Mouse (Mus musculus) lung, embryonic 14.5 days (tissue): ENCODE data around the gene Casp9. TPM values are rescaled to one million over a fixed set of nuclear protein-coding genes. Genes with fewer than 3 reads are reported as not detected.

Experiments
- ATAC-seq: fragments of 200-750 bp; cut with Nextera tagmentation; 2 replicates; pipeline ENCODE4 v1.8.0; 2017; ENCODE audit warnings: mild to moderate bottlenecking, moderate TSS enrichment, moderate library complexity; ENCODE audit not compliant: insufficient read depth
- DNase-seq: peaks from one replicate; pipeline ENCODE4 v3.0.0-alpha.2; 2015
- H3K27ac ChIP-seq: fragments of 300-500 bp; sonication (generic); 2 replicates; pipeline ENCODE4 v1.5.1; 2014; ENCODE audit warnings: low read depth, mild to moderate bottlenecking, moderate library complexity
- H3K27me3 ChIP-seq: fragments of 300-500 bp; sonication (generic); 2 replicates; pipeline ENCODE4 v1.6.1; 2014; ENCODE audit warnings: low read length, control low read depth; ENCODE audit not compliant: insufficient read depth
- H3K36me3 ChIP-seq: fragments of 300-500 bp; sonication (generic); 2 replicates; pipeline ENCODE4 v1.6.1; 2014; ENCODE audit warnings: control low read depth; ENCODE audit not compliant: insufficient read depth
- H3K4me1 ChIP-seq: fragments of 300-500 bp; sonication (generic); 2 replicates; pipeline ENCODE4 v1.6.1; 2014; ENCODE audit warnings: antibody characterized with exemption, control low read depth; ENCODE audit not compliant: insufficient read depth
- H3K4me2 ChIP-seq: fragments of 300-500 bp; sonication (generic); 2 replicates; pipeline ENCODE4 v1.6.1; 2014; ENCODE audit warnings: mild to moderate bottlenecking
- H3K4me3 ChIP-seq: fragments of 300-500 bp; sonication (generic); 2 replicates; pipeline ENCODE4 v1.5.1; 2014; ENCODE audit warnings: low read depth, low read length
- H3K9ac ChIP-seq: fragments of 300-500 bp; sonication (generic); 2 replicates; pipeline ENCODE4 v1.6.1; 2014
- H3K9me3 ChIP-seq: fragments of 300-500 bp; sonication (generic); 2 replicates; pipeline ENCODE4 v1.6.1; 2016; ENCODE audit warnings: low read depth, low read length, control low read depth
- CTCF ChIP-seq: IDR thresholded peaks from 2 replicates; pipeline ENCODE4 v1.5.1; 2016; ENCODE audit warnings: antibody characterized with exemption, low read depth
- WGBS: fragments of 180-500 bp; shearing (Covaris S2); extraction: QIAGEN DNeasy Blood & Tissue Kit; methylation state at CpG from one replicate; pipeline ENCODE4 v1.1.7; 2014; 5-methylcytosine and 5-hydroxymethylcytosine counted together
- polyA plus RNA-seq: library from polyadenylated mRNA; unstranded; fragments of >200 nt; fragmentation: Nextera tagmentation; extraction: Ambion mirVana; gene quantifications from 2 replicates; pipeline ENCODE4 v1.2.1, GENCODE M21; 2014

Casp9 gene
- polyA plus RNA-seq, 1 experiment from 2014 or later: 22.3 TPM

DNA sequence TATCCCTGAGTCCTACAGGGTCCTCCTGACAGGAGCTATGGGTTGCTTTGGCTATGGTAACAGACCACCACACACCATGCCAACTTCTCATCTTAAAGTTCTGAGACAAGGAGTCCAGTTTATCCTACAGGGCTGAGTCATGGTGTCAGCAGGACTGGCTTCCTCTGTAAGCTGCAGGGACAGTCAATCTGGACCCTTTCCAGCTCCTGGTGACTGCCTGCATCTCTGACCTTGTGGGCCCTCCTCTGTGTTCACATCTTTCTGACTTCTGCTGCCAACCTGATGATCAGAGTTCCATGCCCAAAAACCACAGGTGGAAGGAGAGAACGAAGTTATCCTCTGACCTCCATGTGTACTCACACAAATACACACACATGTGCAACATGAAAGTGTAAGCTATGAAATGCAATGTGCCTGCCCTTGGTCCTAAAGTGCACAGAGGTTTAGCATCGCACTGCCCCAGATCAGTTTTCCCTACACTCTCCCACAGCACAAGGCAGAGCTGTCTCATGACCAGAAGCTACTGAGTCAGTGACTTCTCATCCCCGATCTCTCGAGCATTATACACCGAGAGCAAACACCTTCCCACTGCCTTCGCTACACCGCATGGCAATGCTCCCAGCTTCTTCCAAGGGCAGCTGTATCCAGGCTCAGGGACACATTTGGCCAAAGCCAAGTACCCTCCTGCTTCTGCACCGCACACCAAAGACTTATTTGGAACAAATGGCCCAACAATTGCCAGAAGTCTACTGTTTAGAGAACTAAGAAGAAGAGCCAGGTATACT lies 12.0 kb upstream of the Casp9 start:
- ATAC-seq: no peak
- H3K4me1 ChIP-seq: no peaks in the 10 kb centered on the region
- peaks cover 77% of the 10 kb centered on the region for H3K36me3 ChIP-seq
- H3K4me3 ChIP-seq: no peak overlapping the region
- H3K27me3 ChIP-seq: no peaks in the 10 kb centered on the region
- H3K9ac ChIP-seq: no peak overlapping the region
- H3K4me2 ChIP-seq: no peak overlapping the region
- no peaks in the 10 kb centered on the region for H3K9me3 ChIP-seq
- WGBS: 95% methylated on average over 8 of the region's 8 CpGs
- no peak overlapping the region for H3K27ac ChIP-seq
- TF ChIP-seq CTCF: no peak
- DNase-seq: no peak

DNA sequence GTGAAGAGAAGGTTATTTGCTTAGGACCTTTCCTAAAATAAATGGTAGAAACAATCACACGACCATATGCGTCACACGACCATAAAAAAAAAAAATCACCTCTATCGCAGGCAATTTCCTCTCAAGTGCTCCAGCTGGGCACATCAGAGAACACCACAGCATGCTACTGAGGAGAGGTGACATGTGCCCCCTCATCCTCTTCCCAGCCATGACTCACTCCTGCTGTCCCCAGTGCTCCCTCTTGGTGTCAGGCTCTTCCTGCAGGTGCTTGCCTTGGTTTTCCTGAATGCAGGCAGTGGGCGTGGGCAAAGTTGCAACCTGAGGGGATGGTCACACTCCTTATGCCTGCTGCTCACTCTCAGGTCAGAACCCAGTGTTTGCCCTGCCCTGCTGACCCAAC lies 8.6 kb upstream of the Casp9 start:
- Histone ChIP-seq H3K4me2 (no peak overlapping the region), H3K4me1 (no peaks in the 10 kb centered on the region), H3K27me3 (no peaks in the 10 kb centered on the region), H3K9me3 (no peaks in the 10 kb centered on the region), H3K4me3 (no peak overlapping the region), H3K9ac (no peak overlapping the region), H3K36me3 (peaks cover 52% of the 10 kb centered on the region), H3K27ac (no peak overlapping the region)
- DNase-seq: no peak
- ATAC-seq: no peak
- 0 out of 2 replicates have a peak, but pooled peaks have one; percentile 4 for TF ChIP-seq CTCF
- 74% methylated on average over 5 of the region's 5 CpGs for WGBS

DNA sequence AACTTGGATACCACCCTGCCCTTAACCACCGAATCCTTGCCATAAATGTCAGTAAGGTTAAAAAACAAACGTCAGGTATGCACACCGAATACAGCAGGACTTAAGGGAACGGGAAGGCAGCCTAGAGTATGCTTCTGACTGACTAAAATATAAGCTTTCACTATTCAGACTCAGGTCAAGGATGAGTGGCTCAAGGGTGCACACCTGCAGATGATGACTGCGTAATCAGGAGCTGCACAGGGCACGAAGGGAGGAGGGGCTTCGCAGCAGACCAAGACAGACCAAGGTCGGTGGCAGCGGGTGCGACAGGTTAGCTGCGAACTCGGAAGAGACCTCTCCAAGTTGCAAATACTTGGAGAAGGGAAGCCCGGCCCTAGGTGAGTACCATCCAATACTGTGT lies 7.3 kb upstream of the Casp9 start:
- peaks cover 39% of the 10 kb centered on the region for H3K36me3 ChIP-seq
- 72% methylated on average over 13 of the region's 13 CpGs for WGBS

DNA sequence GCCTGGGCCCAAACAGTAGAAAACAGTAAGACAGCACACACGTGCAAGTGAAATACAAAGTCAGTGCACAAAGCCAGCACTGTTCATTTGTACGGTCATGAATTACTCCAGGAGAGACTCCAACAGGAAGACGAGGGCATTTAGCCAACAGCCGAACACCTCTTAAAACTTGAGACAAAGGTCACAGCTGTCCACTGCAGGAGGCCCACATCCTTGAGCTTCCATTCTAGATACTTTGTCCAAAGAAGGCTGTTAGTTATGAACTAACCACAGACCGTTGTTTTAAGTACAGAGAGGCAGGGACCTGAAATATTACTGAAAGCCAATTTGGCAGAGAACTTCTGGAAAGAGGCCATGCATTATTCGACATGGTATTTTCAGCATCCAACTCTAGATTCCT lies 6.4 kb upstream of the Casp9 start:
- Histone ChIP-seq H3K9me3 (no peaks in the 10 kb centered on the region), H3K27me3 (no peaks in the 10 kb centered on the region), H3K36me3 (peaks cover 31% of the 10 kb centered on the region), H3K4me2 (no peak overlapping the region), H3K9ac (no peak overlapping the region), H3K27ac (peak overlapping the region; percentile 66; the same call in 1 of the 2 replicates), H3K4me1 (no peaks in the 10 kb centered on the region), H3K4me3 (no peak overlapping the region)
- ATAC-seq (no peak), DNase-seq (peak; percentile 36)
- TF ChIP-seq CTCF: no peak
- WGBS: 55% methylated on average over 6 of the region's 6 CpGs

More for the DNA sequence above, 7.3 kb upstream of the Casp9 start:
- no peaks in the 10 kb centered on the region for H3K9me3 ChIP-seq
- peak overlapping the region; percentile 42; the same call in 1 of the 2 replicates for H3K27ac ChIP-seq
- no peak overlapping the region for H3K9ac ChIP-seq
- DNase-seq (no peak), ATAC-seq (no peak)
- no peaks in the 10 kb centered on the region for H3K27me3 ChIP-seq
- H3K4me3 ChIP-seq: no peak overlapping the region
- TF ChIP-seq CTCF: no peak
- no peak overlapping the region for H3K4me2 ChIP-seq
- H3K4me1 ChIP-seq: no peaks in the 10 kb centered on the region

DNA sequence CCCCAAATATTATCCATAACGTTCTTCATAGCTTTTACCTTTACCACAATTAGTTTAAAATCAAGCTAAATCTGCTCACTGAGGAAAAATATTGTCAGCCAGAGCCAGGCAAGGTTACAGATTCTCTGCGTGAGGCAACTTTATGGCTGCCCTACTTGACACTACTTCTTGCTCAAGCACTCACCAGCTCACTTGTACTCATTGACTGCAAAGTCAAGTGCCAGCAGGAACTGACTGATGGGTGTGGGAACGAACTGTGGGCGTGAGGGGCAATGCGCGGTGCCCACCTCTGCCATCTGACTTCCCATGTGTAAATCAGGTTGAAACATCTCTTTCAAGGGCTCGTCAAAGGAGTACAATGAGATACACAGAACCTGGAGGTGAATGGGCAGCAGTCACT lies 6.0 kb upstream of the Casp9 start:
- no peak for DNase-seq

DNA sequence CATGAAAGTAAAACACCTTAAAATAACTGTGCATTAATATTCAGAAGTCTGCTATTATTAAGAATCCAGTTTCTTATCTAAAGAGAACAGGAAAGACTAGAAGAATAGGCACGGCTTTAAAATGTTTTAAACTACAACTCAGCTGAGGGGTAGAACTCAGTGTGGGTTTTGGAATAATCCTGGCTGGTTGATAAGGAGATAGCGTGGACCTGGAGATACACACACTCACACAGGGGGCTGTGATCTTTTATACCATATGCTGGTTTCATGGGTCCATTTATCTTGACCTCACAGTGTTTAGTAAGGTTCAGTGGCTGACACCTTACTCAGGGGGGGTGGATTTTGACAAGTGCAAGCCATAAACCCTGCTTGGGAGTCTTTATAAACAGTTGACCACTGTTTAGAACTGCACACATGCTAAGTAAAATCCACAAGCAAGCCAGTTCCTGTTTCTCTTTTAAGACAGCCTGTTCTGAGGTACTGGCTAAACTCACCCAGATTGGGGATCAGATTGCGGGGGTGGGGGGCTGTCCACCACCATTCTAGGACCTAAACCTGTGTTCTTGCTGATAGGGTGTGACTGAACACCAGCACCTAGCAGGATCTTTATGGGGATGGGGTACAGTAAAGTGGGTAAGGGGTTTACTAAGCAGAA lies 3.7 kb upstream of the Casp9 start:
- peak overlapping the region; percentile 80; the same call in 1 of the 2 replicates for H3K27ac ChIP-seq
- peak overlapping the region; percentile 97 for H3K4me3 ChIP-seq
- H3K4me1 ChIP-seq: no peaks in the 10 kb centered on the region
- TF ChIP-seq CTCF: no peak
- no peaks in the 10 kb centered on the region for H3K27me3 ChIP-seq
- 35% methylated on average over 3 of the region's 3 CpGs for WGBS
- H3K36me3 ChIP-seq: peaks cover 7% of the 10 kb centered on the region
- ATAC-seq (no peak), DNase-seq (no peak)
- H3K4me2 ChIP-seq: peak overlapping the region; percentile 73
- peak overlapping the region; percentile 94 for H3K9ac ChIP-seq
- no peaks in the 10 kb centered on the region for H3K9me3 ChIP-seq

More for the DNA sequence above, 6.0 kb upstream of the Casp9 start:
- 72% methylated on average over 7 of the region's 7 CpGs for WGBS
- no peak overlapping the region for H3K4me3 ChIP-seq
- H3K9ac ChIP-seq: no peak overlapping the region
- H3K4me1 ChIP-seq: no peaks in the 10 kb centered on the region
- no peak overlapping the region; the same call in 1 of the 2 replicates for H3K27ac ChIP-seq
- H3K4me2 ChIP-seq: no peak overlapping the region
- no peaks in the 10 kb centered on the region for H3K9me3 ChIP-seq
- TF ChIP-seq CTCF: no peak
- ATAC-seq: no peak
- H3K27me3 ChIP-seq: no peaks in the 10 kb centered on the region
- peaks cover 28% of the 10 kb centered on the region for H3K36me3 ChIP-seq

DNA sequence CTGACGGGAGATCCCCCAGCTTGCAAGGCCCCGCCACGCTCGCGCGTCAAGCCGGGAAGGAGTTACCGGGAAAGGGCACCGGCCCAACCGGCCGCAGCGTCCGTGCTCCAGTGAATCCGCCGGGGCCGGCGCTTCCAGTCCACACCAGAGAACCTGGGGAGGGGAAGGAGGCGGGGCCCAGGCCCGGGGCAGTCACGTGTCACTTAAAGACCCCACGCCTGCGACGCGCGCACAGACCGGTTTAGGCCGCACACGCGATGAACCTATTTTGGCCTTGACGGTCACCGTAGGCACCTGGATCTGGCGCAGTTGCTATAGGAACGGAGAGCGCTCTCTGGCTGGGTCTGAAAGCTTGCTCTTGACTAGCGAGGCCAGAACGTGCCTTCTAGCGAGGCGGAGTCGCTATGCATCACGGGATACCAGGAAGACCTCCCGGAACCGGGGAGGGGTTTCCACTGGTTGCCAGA lies 2.9 kb upstream of the Casp9 start, which contains the start of gene Dnajc16:
TSS of gene Dnajc16 (minus strand) at position 408 of the 467 bp plus-strand sequence.
- peak within 1 kb of the TSS; percentile 73 for H3K4me2 ChIP-seq
- under 1% methylated on average over 42 of the region's 42 CpGs for WGBS

More for the DNA sequence above, 2.9 kb upstream of the Casp9 start, which contains the start of gene Dnajc16:
- H3K9me3 ChIP-seq: no peaks in the 10 kb centered on the region
- H3K27me3 ChIP-seq: no peaks in the 10 kb centered on the region
- no peaks in the 10 kb centered on the region for H3K4me1 ChIP-seq
- DNase-seq (peak; percentile 99), ATAC-seq (peak; percentile 80)
- peak within 1 kb of the TSS; percentile 80 for H3K27ac ChIP-seq
- no peaks in the 10 kb centered on the region; the same call in 1 of the 2 replicates for H3K36me3 ChIP-seq
- TF ChIP-seq CTCF: peak; percentile 19; the same call in 1 of the 2 replicates
- H3K9ac ChIP-seq: peak within 1 kb of the TSS; percentile 94
- peak within 1 kb of the TSS; percentile 97 for H3K4me3 ChIP-seq
